Mouse (Mus musculus): Measurements from ENCODE around the gene Btbd11. TPM values are rescaled to one million over a fixed set of nuclear protein-coding genes. Genes with fewer than 3 reads are reported as not detected.

Btbd11 gene
- total RNA-seq, 2 experiments from 2014 or later: 0.40 to 0.67 TPM

- ATAC-seq (ENCODE audit: poor library complexity, severe bottlenecking): peak; percentile 87
Observed at GRCm38 (mm10) chr10:85587758-85588157, 201.1 kb downstream of the Btbd11 start.

GRCm38 (mm10) chr10:85590043-85590442, 203.4 kb downstream of the Btbd11 start:
- no peak for ATAC-seq (ENCODE audit: poor library complexity, severe bottlenecking)

GRCm38 (mm10) chr10:85591296-85591695, 204.7 kb downstream of the Btbd11 start:
- no peak for ATAC-seq (ENCODE audit: poor library complexity, severe bottlenecking)

- no peak for ATAC-seq (ENCODE audit: poor library complexity, severe bottlenecking)
Observed at GRCm38 (mm10) chr10:85591986-85592385, 205.4 kb downstream of the Btbd11 start.

- ATAC-seq (ENCODE audit: poor library complexity, severe bottlenecking): no peak
Observed at GRCm38 (mm10) chr10:85596301-85596700, 209.7 kb downstream of the Btbd11 start.

- no peak for ATAC-seq (ENCODE audit: poor library complexity, severe bottlenecking)
Observed at GRCm38 (mm10) chr10:85598093-85598599, 211.5 kb downstream of the Btbd11 start.

GRCm38 (mm10) chr10:85598603-85599542, 212.3 kb downstream of the Btbd11 start:
- 0 out of 2 replicates have a peak, but pooled peaks have one; percentile 24 for ATAC-seq (ENCODE audit: poor library complexity, severe bottlenecking)

- no peak for ATAC-seq (ENCODE audit: poor library complexity, severe bottlenecking)
Observed at GRCm38 (mm10) chr10:85602546-85602945, 215.9 kb downstream of the Btbd11 start.

GRCm38 (mm10) chr10:85604556-85604955, 217.9 kb downstream of the Btbd11 start:
- ATAC-seq (ENCODE audit: poor library complexity, severe bottlenecking): no peak

GRCm38 (mm10) chr10:85608550-85609278, 222.1 kb downstream of the Btbd11 start:
- ATAC-seq (ENCODE audit: poor library complexity, severe bottlenecking): no peak

- no peak for ATAC-seq (ENCODE audit: poor library complexity, severe bottlenecking)
Observed at GRCm38 (mm10) chr10:85617080-85617479, 230.5 kb downstream of the Btbd11 start.

GRCm38 (mm10) chr10:85617501-85618417, 231.1 kb downstream of the Btbd11 start:
- no peak for ATAC-seq (ENCODE audit: poor library complexity, severe bottlenecking)

GRCm38 (mm10) chr10:85621067-85621466, 234.5 kb downstream of the Btbd11 start:
- no peak for ATAC-seq (ENCODE audit: poor library complexity, severe bottlenecking)

GRCm38 (mm10) chr10:85624504-85625169, 238.0 kb downstream of the Btbd11 start:
- ATAC-seq (ENCODE audit: poor library complexity, severe bottlenecking): peak; percentile 76

- no peak for ATAC-seq (ENCODE audit: poor library complexity, severe bottlenecking)
Observed at GRCm38 (mm10) chr10:85625170-85625686, 238.6 kb downstream of the Btbd11 start.

GRCm38 (mm10) chr10:85632030-85632429, 245.4 kb downstream of the Btbd11 start:
- no peak for ATAC-seq (ENCODE audit: poor library complexity, severe bottlenecking)

- ATAC-seq (ENCODE audit: poor library complexity, severe bottlenecking): no peak
Observed at GRCm38 (mm10) chr10:85633577-85633976, 247.0 kb downstream of the Btbd11 start.

GRCm38 (mm10) chr10:85637580-85637979, 251.0 kb downstream of the Btbd11 start:
- no peak for ATAC-seq (ENCODE audit: poor library complexity, severe bottlenecking)

GRCm38 (mm10) chr10:85638141-85638540, 251.5 kb downstream of the Btbd11 start:
- ATAC-seq (ENCODE audit: poor library complexity, severe bottlenecking): no peak

GRCm38 (mm10) chr10:85639581-85639980, 253.0 kb downstream of the Btbd11 start:
- ATAC-seq (ENCODE audit: poor library complexity, severe bottlenecking): no peak
